Comparison of ENCODE assay signal across 16 mouse cellular contexts in genomic region chr11:121685491-121686001, GRCm38 (mm10). TPM values are rescaled to one million over a fixed set of nuclear protein-coding genes. Genes with fewer than 3 reads are reported as not detected.
DNase-seq lines count a peak whose midpoint lies in the region; ATAC-seq and TF ChIP-seq lines count a peak whose summit lies in the region.
"Had no signal": no experiment of that assay in that cellular context is flagged by ENCODE, and none has a peak within 500 bp of the region (broad histone marks: within the 10 kb centered on the region; RNA-seq: fewer than 3 reads in every experiment).

No protein-coding gene starts in this region.

- H3K4me2 ChIP-seq in stomach, postnatal 0 days (replicated peaks; ENCODE audit: low read depth), result no peak overlapping the region
- H3K4me2 ChIP-seq in hindbrain, embryonic 13.5 days, result no peak overlapping the region
- H3K4me2 ChIP-seq: lung, embryonic 15.5 days; midbrain, embryonic 13.5 days; neural tube, embryonic 12.5 days had no signal

- H3K9ac ChIP-seq in heart, adult 2 months (ENCODE audit: low read depth, low read length), result no peak overlapping the region
- no peak overlapping the region for H3K9ac ChIP-seq in stomach, postnatal 0 days (ENCODE audit: low read length)
- H3K9ac ChIP-seq in hindbrain, embryonic 13.5 days, result no peak overlapping the region
- H3K9ac ChIP-seq: lung, embryonic 15.5 days; midbrain, embryonic 13.5 days; neural tube, embryonic 12.5 days had no signal

- no peaks in the 10 kb centered on the region for H3K79me2 ChIP-seq in heart, adult 2 months (replicated peaks; ENCODE audit: control insufficient read depth, insufficient read depth, low read length)

- no peaks in the 10 kb centered on the region for H3K27me3 ChIP-seq in heart, adult 2 months (ENCODE audit: control insufficient read depth, insufficient read depth, low read length)
- no peaks in the 10 kb centered on the region for H3K27me3 ChIP-seq in megakaryocyte, embryonic 14.5 days (replicated peaks)
- H3K27me3 ChIP-seq in stomach, postnatal 0 days (ENCODE audit: control insufficient read depth, insufficient read depth, low read length), result no peaks in the 10 kb centered on the region
- no peaks in the 10 kb centered on the region for H3K27me3 ChIP-seq in hindbrain, embryonic 13.5 days
- H3K27me3 ChIP-seq: lung, embryonic 15.5 days; midbrain, embryonic 13.5 days; neural tube, embryonic 12.5 days had no signal

- TF ChIP-seq POLR2A in heart, adult 2 months (IDR thresholded peaks at IDR 0.05; ENCODE audit: insufficient read depth, low read depth, low read length), result no peak

- TF ChIP-seq CTCF in heart, adult 2 months (IDR thresholded peaks at IDR 0.05), result no peak
- no peak for TF ChIP-seq CTCF in stomach, postnatal 0 days (IDR thresholded peaks at IDR 0.05; ENCODE audit: low read depth)

- intact Hi-C loops in heart, adult 2 months (cut with DNase I), result loop anchor here (2.0 to 10.0 kb wide), 2 partner anchors 15 to 421 kb away; partner anchors contain the start of gene Metrnl
- intact Hi-C loops in heart, postnatal 36 days (cut with DNase I), result no loop called here

- H3K4me1 ChIP-seq in heart, adult 2 months (ENCODE audit: control insufficient read depth, insufficient read depth, low read length), result peaks cover 12% of the 10 kb centered on the region
- peaks cover 87% of the 10 kb centered on the region for H3K4me1 ChIP-seq in megakaryocyte, embryonic 14.5 days
- H3K4me1 ChIP-seq in stomach, postnatal 0 days (replicated peaks; ENCODE audit: control insufficient read depth, insufficient read depth), result no peaks in the 10 kb centered on the region; the same call in 1 of the 2 replicates
- no peaks in the 10 kb centered on the region for H3K4me1 ChIP-seq in hindbrain, embryonic 13.5 days (replicated peaks)
- H3K4me1 ChIP-seq: midbrain, embryonic 13.5 days; neural tube, embryonic 12.5 days had no signal

- H3K4me3 ChIP-seq in heart, adult 2 months, result no peak overlapping the region
- H3K4me3 ChIP-seq in megakaryocyte, embryonic 14.5 days (replicated peaks), result peak overlapping the region; percentile 50
- no peak overlapping the region for H3K4me3 ChIP-seq in stomach, postnatal 0 days (ENCODE audit: low read depth, low read length)
- H3K4me3 ChIP-seq in hindbrain, embryonic 13.5 days, result no peak overlapping the region
- H3K4me3 ChIP-seq: erythroblast, embryonic 14.5 days; lung, embryonic 15.5 days; midbrain, embryonic 13.5 days; neural tube, embryonic 12.5 days had no signal

- WGBS in heart, adult 2 months, result 38% methylated on average over 6 of the region's 6 CpGs
- WGBS in stomach, postnatal 0 days, result 53% methylated on average over 6 of the region's 6 CpGs
- WGBS in hindbrain, embryonic 13.5 days, result 79% methylated on average over 6 of the region's 6 CpGs

- no peak for DNase-seq in heart, adult 2 months
- no peak for DNase-seq in heart, postnatal 36 days
- peak; percentile 59 for DNase-seq in kidney, postnatal 10 days
- no peak for DNase-seq in stomach, postnatal 0 days (ENCODE audit: low spot score)
- no peak for DNase-seq in cerebellum, adult 18-20 months
- DNase-seq: cerebellum, adult 8-10 months; embryo, embryonic 11 days; retina, postnatal 1 day had no signal

- ATAC-seq in megakaryocyte, adult 5-6 weeks (ENCODE audit: poor library complexity, severe bottlenecking), result no peak
- peak; percentile 63 for ATAC-seq in stomach, postnatal 0 days (ENCODE audit: low FRiP score, low TSS enrichment)
- no peak for ATAC-seq in hindbrain, embryonic 13.5 days (ENCODE audit: low FRiP score)
- ATAC-seq: activated CD4-positive, CD25-positive, alpha-beta regulatory T cell, adult 4 months; midbrain, embryonic 13.5 days had no signal

- no peaks in the 10 kb centered on the region for H3K9me3 ChIP-seq in megakaryocyte, embryonic 14.5 days
- H3K9me3 ChIP-seq in stomach, postnatal 0 days (ENCODE audit: control insufficient read depth, low read length), result no peaks in the 10 kb centered on the region
- no peaks in the 10 kb centered on the region for H3K9me3 ChIP-seq in hindbrain, embryonic 13.5 days
- H3K9me3 ChIP-seq: lung, embryonic 15.5 days; midbrain, embryonic 13.5 days; neural tube, embryonic 12.5 days had no signal

- H3K36me3 ChIP-seq in heart, adult 2 months (ENCODE audit: control insufficient read depth, insufficient read depth, low read length), result peaks cover 5% of the 10 kb centered on the region; the same call in 1 of the 2 replicates
- no peaks in the 10 kb centered on the region for H3K36me3 ChIP-seq in megakaryocyte, embryonic 14.5 days (replicated peaks; ENCODE audit: low read length)
- no peaks in the 10 kb centered on the region for H3K36me3 ChIP-seq in stomach, postnatal 0 days (ENCODE audit: control insufficient read depth, insufficient read depth, low read length)
- H3K36me3 ChIP-seq in hindbrain, embryonic 13.5 days, result no peaks in the 10 kb centered on the region
- H3K36me3 ChIP-seq: lung, embryonic 15.5 days; midbrain, embryonic 13.5 days; neural tube, embryonic 12.5 days had no signal

- no peak for TF ChIP-seq EP300 in heart, adult 2 months (IDR thresholded peaks at IDR 0.05; ENCODE audit: insufficient read depth, low read depth, low read length)
- no peak for TF ChIP-seq EP300 in stomach, postnatal 0 days (optimal IDR thresholded peaks at IDR 0.05)

- peak overlapping the region; percentile 72; the same call in 1 of the 2 replicates for H3K27ac ChIP-seq in heart, adult 2 months
- no peak overlapping the region for H3K27ac ChIP-seq in stomach, postnatal 0 days (replicated peaks)
- no peak overlapping the region for H3K27ac ChIP-seq in hindbrain, embryonic 13.5 days
- H3K27ac ChIP-seq: lung, embryonic 15.5 days; midbrain, embryonic 13.5 days; neural tube, embryonic 12.5 days had no signal

RNA-seq across cellular contexts. Expression of gene B3gntl1, which starts 12.6 kb away (rescaled TPM):
- 1 to 10 TPM; 3.8 to 4.8 TPM for total RNA-seq in heart, adult 2 months (2021)
- 5.9 and 7.4 TPM in 2 replicates for polyA plus RNA-seq in heart, adult 2 months (2012; rRNA removed)
- 1 to 10 TPM; 3.5 to 4.3 TPM for total RNA-seq in heart, postnatal 36 days (2021)
- polyA plus RNA-seq in megakaryocyte, embryonic 14.5 days (2012; ENCODE audit: insufficient read depth, low replicate concordance), result 0.60 and 0.77 TPM in 2 replicates
- total RNA-seq in megakaryocyte, adult 5-6 weeks (2015), result 3.6 and 5.8 TPM in 2 replicates
- 5.2 and 7.8 TPM in 2 replicates for total RNA-seq in megakaryocyte, adult 5-6 weeks (2017)
- 3.3 and 4.2 TPM in 2 replicates for polyA plus RNA-seq in stomach, postnatal 0 days (2015; fragmentation: Nextera tagmentation; extraction: Ambion mirVana)
- polyA plus RNA-seq in hindbrain, embryonic 13.5 days (2015; fragmentation: Nextera tagmentation; extraction: Ambion mirVana), result 6.4 and 7.8 TPM in 2 replicates
- polyA plus RNA-seq: erythroblast, embryonic 14.5 days had no signal

RNA-seq across cellular contexts. Expression of gene Metrnl, which starts 15.8 kb away (rescaled TPM):
- total RNA-seq in heart, adult 2 months (2021), result 10 to 100 TPM; 18.0 to 21.2 TPM
- 20.4 and 27.1 TPM in 2 replicates for polyA plus RNA-seq in heart, adult 2 months (2012; rRNA removed)
- total RNA-seq in heart, postnatal 36 days (2021), result 10 to 100 TPM; 17.6 to 21.5 TPM
- 2.1 and 12.5 TPM in 2 replicates for polyA plus RNA-seq in megakaryocyte, embryonic 14.5 days (2012; ENCODE audit: insufficient read depth, low replicate concordance)
- total RNA-seq in megakaryocyte, adult 5-6 weeks (2015), result 32.9 and 40.5 TPM in 2 replicates
- total RNA-seq in megakaryocyte, adult 5-6 weeks (2017), result 16.4 and 20.6 TPM in 2 replicates
- 62.4 and 67.3 TPM in 2 replicates for polyA plus RNA-seq in stomach, postnatal 0 days (2015; fragmentation: Nextera tagmentation; extraction: Ambion mirVana)
- polyA plus RNA-seq in hindbrain, embryonic 13.5 days (2015; fragmentation: Nextera tagmentation; extraction: Ambion mirVana), result 15.9 and 17.2 TPM in 2 replicates
